Mouse (Mus musculus) lung, embryonic 15.5 days (tissue): ENCODE results near the gene Cyth4. TPM values are rescaled to one million over a fixed set of nuclear protein-coding genes. Genes with fewer than 3 reads are reported as not detected.

ENCODE experiments used
- ATAC-seq: fragments of 200-750 bp; cut with Nextera tagmentation; 2 replicates; pipeline ENCODE4 v1.8.0; 2017; ENCODE audit warnings: moderate number of reproducible peaks, borderline replicate concordance; ENCODE audit not compliant: low FRiP score, low TSS enrichment; ENCODE audit errors: extremely low read depth
- H3K27ac ChIP-seq: fragments of 300-500 bp; sonication (generic); 2 replicates; pipeline ENCODE4 v1.5.1; 2015; ENCODE audit warnings: moderate library complexity, mild to moderate bottlenecking, inconsistent platforms
- H3K27me3 ChIP-seq: fragments of 300-500 bp; sonication (generic); 2 replicates; pipeline ENCODE4 v1.6.1; 2015; ENCODE audit warnings: inconsistent platforms
- H3K36me3 ChIP-seq: fragments of 300-500 bp; sonication (generic); 2 replicates; pipeline ENCODE4 v1.6.1; 2015; ENCODE audit warnings: inconsistent platforms
- H3K4me1 ChIP-seq: fragments of 300-500 bp; sonication (generic); 2 replicates; pipeline ENCODE4 v1.6.1; 2015; ENCODE audit warnings: inconsistent platforms
- H3K4me2 ChIP-seq: fragments of 300-500 bp; sonication (generic); 2 replicates; pipeline ENCODE4 v1.6.1; 2015; ENCODE audit warnings: inconsistent platforms, mild to moderate bottlenecking, moderate library complexity
- H3K4me3 ChIP-seq: fragments of 300-500 bp; sonication (generic); 2 replicates; pipeline ENCODE4 v1.5.1; 2015; ENCODE audit warnings: mild to moderate bottlenecking, inconsistent platforms
- H3K9ac ChIP-seq: fragments of 300-500 bp; sonication (generic); 2 replicates; pipeline ENCODE4 v1.6.1; 2015; ENCODE audit warnings: inconsistent platforms
- H3K9me3 ChIP-seq: fragments of 300-500 bp; sonication (generic); 2 replicates; pipeline ENCODE4 v1.6.1; 2016; ENCODE audit warnings: inconsistent platforms
- WGBS: fragments of 180-500 bp; shearing (Covaris S2); methylation state at CpG from one replicate; pipeline ENCODE4 v1.1.7; 2015; 5-methylcytosine and 5-hydroxymethylcytosine counted together
- polyA plus RNA-seq: library from polyadenylated mRNA; unstranded; fragments of >200 nt; fragmentation: Nextera tagmentation; extraction: Ambion mirVana; gene quantifications from 2 replicates; pipeline ENCODE4 v1.2.1, GENCODE M21; 2015

Cyth4 gene
- polyA plus RNA-seq, 1 experiment from 2014 or later = 13.0 TPM

DNA sequence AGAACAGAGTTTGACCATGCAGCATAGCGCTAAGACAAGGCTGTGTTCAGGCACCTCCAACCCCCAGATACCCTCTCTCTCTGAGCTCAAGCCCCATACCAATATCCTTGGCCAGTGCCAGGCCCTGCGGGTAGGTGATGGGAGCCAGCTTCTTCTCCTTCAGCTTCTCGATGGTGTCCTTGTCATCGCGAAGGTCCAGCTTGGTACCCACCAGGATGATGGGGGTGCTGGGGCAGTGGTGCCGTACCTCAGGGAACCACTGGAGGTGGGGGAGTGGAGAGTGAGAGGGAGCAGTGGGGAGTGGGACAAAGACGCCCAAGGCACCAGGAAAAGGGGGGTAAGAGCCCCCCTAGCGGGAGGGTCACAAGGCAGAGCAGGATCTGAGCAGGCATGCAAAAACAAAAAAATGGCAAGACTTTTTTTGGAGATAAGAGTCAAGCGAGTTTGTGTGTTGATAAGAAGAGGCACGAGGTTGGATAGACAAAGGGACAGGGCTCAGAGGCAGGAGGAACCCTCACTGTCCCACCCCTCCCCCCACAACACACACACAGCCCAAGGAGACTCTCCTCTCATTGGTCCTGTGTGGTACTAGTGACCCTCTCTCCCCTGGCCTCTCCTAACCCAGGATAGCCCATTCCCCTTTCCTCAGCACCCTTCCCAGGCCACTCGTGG lies 31.9 kb upstream of the Cyth4 start:
- Histone ChIP-seq H3K4me2 (no peak overlapping the region), H3K36me3 (no peaks in the 10 kb centered on the region), H3K9me3 (no peaks in the 10 kb centered on the region), H3K9ac (no peak overlapping the region), H3K4me3 (no peak overlapping the region), H3K27me3 (no peaks in the 10 kb centered on the region), H3K27ac (no peak overlapping the region), H3K4me1 (no peaks in the 10 kb centered on the region)
- no peak for ATAC-seq
- 59% methylated on average over 11 of the region's 11 CpGs for WGBS

DNA sequence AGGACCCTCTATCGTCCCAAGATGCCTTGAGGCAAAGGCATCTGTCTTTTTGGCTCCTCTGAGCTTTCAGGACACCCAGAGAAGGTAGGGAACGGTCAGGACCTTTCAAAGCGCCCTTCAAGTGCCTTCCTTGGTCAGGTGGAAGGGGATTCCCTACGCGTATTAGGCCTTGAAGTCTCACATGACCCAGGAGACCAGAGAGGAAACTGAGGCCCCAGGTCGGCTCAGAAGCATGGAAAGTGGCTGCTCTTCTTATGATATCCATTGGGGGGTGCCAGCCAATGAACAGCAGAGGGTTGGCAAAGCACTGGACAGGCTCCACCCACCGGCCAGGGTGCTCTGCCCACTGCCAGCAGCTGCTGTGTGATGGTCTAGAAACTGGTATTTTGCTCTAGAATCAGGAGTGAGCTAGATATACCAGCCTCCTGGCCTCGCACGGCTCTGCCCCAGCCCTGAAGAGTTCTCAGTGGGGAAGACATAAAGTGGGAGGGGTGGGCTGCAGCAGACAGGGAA lies 29.2 kb upstream of the Cyth4 start:
- Histone ChIP-seq H3K4me3 (no peak overlapping the region), H3K9me3 (no peaks in the 10 kb centered on the region), H3K9ac (no peak overlapping the region), H3K27me3 (no peaks in the 10 kb centered on the region), H3K36me3 (no peaks in the 10 kb centered on the region), H3K27ac (no peak overlapping the region), H3K4me1 (no peaks in the 10 kb centered on the region), H3K4me2 (no peak overlapping the region)
- WGBS = 62% methylated on average over 9 of the region's 9 CpGs
- ATAC-seq = no peak

DNA sequence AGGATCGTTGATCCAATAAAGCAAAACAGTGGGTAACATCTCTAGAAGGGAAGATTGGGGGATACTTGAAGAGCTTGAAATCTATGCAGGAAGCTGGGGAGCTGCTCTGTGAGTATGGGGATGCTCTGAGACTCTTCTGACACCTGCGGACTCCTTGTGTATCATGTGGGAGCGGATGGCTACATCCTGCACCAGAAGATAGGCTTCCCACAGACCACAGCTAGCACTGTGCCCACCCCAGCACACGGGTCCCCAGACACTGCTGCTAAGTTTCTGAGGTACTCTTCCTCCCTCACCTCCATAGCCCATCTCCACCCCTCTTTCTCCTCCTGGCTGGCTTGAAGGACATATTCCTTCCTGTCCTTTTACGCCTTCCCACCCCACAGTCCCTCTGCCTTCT lies 26.7 kb upstream of the Cyth4 start:
- no peaks in the 10 kb centered on the region for H3K4me1 ChIP-seq
- H3K4me3 ChIP-seq = no peak overlapping the region
- H3K27me3 ChIP-seq = no peaks in the 10 kb centered on the region
- H3K36me3 ChIP-seq = no peaks in the 10 kb centered on the region
- WGBS = 95% methylated on average over 5 of the region's 5 CpGs
- H3K4me2 ChIP-seq = no peak overlapping the region
- H3K27ac ChIP-seq = no peak overlapping the region
- H3K9me3 ChIP-seq = no peaks in the 10 kb centered on the region
- ATAC-seq = no peak
- H3K9ac ChIP-seq = no peak overlapping the region

DNA sequence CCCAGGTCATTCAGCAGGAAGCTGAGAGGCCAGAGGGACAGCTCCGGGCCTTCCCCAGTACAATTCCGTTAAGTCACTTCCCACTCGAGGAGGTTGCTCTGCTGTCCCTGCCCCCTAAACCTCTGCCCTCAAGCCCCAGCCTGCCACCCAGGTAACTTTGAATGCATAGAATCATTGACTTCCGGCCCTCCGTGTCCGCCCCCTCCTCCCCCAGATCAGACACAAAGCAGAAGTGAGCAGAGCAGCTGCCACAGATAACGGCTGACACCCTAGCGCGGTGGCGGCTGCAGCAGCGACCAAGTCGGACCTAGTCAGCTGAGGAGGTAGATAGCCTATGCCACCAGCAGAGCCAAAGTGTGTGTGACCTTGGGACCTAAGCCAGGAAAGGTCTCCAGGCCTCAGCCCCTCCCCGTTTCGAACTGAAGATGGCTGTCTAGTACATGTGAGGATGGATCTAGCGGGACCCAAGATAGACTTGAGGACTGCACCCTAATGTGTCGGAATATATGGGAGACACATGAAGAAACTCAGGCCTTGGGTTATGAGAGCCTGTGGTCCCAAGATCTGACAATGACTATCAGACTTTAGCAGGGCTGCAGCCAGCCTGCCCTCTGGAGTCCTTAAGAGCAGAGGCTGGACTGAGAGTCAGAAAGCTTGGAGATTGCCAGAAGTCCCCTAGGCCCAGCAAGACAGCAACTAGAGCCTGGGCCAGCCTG lies 25.1 kb upstream of the Cyth4 start:
- Histone ChIP-seq H3K4me3 (no peak overlapping the region), H3K9ac (no peak overlapping the region), H3K4me1 (no peaks in the 10 kb centered on the region), H3K27me3 (no peaks in the 10 kb centered on the region), H3K4me2 (no peak overlapping the region), H3K27ac (no peak overlapping the region), H3K9me3 (no peaks in the 10 kb centered on the region), H3K36me3 (no peaks in the 10 kb centered on the region)
- WGBS = 37% methylated on average over 16 of the region's 16 CpGs
- ATAC-seq = no peak

DNA sequence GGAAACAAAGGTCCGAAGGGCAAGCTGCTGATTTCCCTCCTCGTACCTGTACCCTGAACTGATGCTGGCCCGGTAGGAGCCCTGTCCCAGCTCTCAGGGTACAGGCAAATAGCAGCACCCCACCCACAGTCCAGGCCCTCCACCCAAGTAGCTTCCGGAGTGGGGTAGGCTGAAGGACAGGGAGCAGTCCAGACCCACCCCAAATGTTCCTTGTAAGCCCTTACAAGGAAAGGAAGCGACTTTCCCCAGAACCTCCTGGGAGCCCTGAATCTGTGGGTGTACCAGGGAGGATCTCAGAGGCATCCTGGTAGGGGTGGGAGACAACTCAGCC lies 24.6 kb upstream of the Cyth4 start:
- H3K27me3 ChIP-seq = no peaks in the 10 kb centered on the region
- no peak overlapping the region for H3K4me2 ChIP-seq
- H3K4me3 ChIP-seq = no peak overlapping the region
- no peaks in the 10 kb centered on the region for H3K36me3 ChIP-seq
- 77% methylated on average over 5 of the region's 5 CpGs for WGBS
- H3K9me3 ChIP-seq = no peaks in the 10 kb centered on the region
- H3K9ac ChIP-seq = no peak overlapping the region
- peak; percentile 46; the same call in 1 of the 2 replicates for ATAC-seq
- H3K4me1 ChIP-seq = no peaks in the 10 kb centered on the region
- no peak overlapping the region for H3K27ac ChIP-seq

DNA sequence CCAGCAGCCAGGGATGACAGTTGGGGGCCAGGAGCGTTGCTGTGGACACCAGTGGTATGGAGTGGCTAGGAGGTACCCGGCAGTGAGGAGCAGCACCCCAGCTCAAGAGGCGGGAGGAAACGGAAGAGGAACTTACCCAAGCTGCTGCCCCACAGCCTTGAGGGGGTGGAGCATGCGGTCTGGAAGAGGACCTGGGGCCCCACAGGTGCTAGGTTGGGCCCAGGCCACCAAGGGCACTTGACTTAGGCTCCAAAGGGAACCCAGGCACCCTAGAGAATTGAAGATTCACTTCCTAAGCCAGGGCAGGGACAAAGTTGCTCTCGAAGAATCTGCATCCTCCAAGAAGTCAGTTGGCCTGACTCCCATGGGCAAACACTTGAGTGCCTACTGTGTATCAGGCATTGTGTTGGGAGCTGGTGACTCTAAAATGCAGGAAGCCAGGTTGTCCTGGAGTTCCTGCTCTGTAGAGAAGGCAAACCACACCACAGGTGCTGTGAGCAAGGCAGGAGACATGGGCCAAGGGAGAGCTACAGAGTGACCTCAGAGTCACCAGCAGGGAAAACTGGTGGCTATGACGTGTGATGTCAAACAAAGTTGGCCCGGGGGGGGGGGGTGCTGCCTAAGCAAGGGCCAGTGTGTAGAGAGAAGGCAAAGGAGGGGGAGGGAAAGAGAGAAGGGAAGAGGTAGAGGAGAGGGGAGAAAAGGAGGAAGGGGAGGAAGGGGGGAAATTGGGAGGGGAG lies 24.0 kb upstream of the Cyth4 start, which contains the start of gene Rac2:
Gene Rac2 (minus strand): TSS at position 126 of the 740 bp plus-strand sequence.
- H3K9ac ChIP-seq = no peak within 1 kb of the TSS
- H3K4me2 ChIP-seq = no peak within 1 kb of the TSS
- H3K27ac ChIP-seq = no peak within 1 kb of the TSS
- ATAC-seq = no peak
- no peaks in the 10 kb centered on the region for H3K36me3 ChIP-seq
- H3K27me3 ChIP-seq = no peaks in the 10 kb centered on the region
- H3K4me1 ChIP-seq = no peaks in the 10 kb centered on the region
- H3K9me3 ChIP-seq = no peaks in the 10 kb centered on the region
- WGBS = 49% methylated on average over 8 of the region's 8 CpGs
- H3K4me3 ChIP-seq = no peak within 1 kb of the TSS

DNA sequence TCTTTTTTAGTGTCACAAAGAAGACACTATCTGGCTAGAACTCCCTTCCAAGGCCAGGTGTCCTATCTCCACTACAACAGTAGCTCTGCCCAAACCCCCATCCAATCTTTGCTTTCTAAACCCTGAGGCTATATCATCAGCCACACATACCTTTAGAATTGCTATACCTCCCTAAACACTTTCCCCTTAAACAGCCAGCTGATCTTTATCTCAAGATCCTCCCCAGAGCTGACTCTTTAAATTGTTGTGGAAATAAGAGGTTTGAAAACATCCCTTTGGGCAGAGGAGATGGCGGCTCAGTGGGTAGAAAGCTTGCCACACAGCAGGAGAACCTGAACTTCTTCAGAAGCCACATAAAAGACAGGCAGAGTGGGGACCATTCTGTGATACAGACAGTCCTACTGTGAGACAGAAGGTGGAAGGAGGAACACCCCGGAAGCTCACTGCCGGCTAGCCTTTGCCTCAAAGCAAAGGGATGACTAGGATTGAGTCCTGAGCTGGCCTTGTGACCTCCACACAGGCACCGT lies 20.5 kb upstream of the Cyth4 start:
- Histone ChIP-seq H3K27ac (no peak overlapping the region), H3K4me3 (no peak overlapping the region), H3K9ac (no peak overlapping the region), H3K27me3 (no peaks in the 10 kb centered on the region), H3K4me1 (peaks cover 19% of the 10 kb centered on the region), H3K4me2 (no peak overlapping the region), H3K36me3 (no peaks in the 10 kb centered on the region), H3K9me3 (no peaks in the 10 kb centered on the region)
- 60% methylated on average over 4 of the region's 4 CpGs for WGBS
- no peak for ATAC-seq

DNA sequence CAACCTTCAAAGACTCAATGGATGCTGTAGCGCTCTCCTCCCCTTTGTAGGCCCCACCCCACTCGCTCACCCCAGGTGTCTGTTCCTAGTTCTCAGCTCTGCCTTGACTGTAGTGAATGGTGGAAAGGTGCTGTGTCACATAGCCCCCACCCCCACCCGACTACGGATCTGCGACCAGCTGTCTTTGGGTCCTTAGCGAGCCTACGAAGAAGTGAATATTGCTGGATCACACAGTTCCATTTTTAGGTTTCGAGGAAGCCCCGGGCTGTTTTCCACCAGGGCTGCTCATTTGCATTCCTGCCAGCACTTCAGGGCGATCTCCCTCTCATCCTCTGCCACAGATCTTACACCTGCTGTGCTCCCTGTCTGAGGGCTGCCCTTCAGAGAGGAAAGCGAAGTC lies 13.5 kb upstream of the Cyth4 start:
- H3K4me3 ChIP-seq = no peak overlapping the region
- WGBS = 20% methylated on average over 11 of the region's 11 CpGs
- no peaks in the 10 kb centered on the region for H3K27me3 ChIP-seq
- H3K9me3 ChIP-seq = no peaks in the 10 kb centered on the region
- peaks cover 22% of the 10 kb centered on the region for H3K4me1 ChIP-seq
- H3K27ac ChIP-seq = no peak overlapping the region
- H3K4me2 ChIP-seq = no peak overlapping the region
- ATAC-seq = no peak
- no peak overlapping the region for H3K9ac ChIP-seq
- H3K36me3 ChIP-seq = no peaks in the 10 kb centered on the region

DNA sequence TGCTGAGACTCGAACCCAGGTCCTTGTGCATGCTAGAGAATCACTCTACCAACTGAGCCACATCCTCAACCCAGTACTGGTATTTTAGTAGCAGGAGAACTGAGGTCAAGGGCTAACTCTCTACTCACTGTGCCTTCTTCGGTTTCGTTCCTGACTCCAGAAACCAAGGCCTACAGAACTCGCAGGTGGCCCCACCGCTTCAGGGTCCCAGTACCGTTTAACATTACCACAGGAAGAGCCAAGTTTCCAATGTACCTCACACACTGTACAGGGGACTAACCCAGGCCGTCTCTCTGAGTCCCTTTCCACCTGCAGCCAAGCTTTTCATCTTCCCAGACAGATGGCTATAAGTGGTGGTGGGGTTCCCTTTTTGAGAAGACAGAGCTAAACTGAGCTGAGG lies 11.4 kb upstream of the Cyth4 start:
- WGBS = 83% methylated on average over 7 of the region's 7 CpGs
- no peaks in the 10 kb centered on the region for H3K36me3 ChIP-seq
- no peak overlapping the region for H3K9ac ChIP-seq
- H3K9me3 ChIP-seq = no peaks in the 10 kb centered on the region
- no peak overlapping the region for H3K4me3 ChIP-seq
- H3K4me1 ChIP-seq = peaks cover 13% of the 10 kb centered on the region
- H3K27ac ChIP-seq = no peak overlapping the region
- no peak overlapping the region for H3K4me2 ChIP-seq
- no peak for ATAC-seq
- H3K27me3 ChIP-seq = no peaks in the 10 kb centered on the region

DNA sequence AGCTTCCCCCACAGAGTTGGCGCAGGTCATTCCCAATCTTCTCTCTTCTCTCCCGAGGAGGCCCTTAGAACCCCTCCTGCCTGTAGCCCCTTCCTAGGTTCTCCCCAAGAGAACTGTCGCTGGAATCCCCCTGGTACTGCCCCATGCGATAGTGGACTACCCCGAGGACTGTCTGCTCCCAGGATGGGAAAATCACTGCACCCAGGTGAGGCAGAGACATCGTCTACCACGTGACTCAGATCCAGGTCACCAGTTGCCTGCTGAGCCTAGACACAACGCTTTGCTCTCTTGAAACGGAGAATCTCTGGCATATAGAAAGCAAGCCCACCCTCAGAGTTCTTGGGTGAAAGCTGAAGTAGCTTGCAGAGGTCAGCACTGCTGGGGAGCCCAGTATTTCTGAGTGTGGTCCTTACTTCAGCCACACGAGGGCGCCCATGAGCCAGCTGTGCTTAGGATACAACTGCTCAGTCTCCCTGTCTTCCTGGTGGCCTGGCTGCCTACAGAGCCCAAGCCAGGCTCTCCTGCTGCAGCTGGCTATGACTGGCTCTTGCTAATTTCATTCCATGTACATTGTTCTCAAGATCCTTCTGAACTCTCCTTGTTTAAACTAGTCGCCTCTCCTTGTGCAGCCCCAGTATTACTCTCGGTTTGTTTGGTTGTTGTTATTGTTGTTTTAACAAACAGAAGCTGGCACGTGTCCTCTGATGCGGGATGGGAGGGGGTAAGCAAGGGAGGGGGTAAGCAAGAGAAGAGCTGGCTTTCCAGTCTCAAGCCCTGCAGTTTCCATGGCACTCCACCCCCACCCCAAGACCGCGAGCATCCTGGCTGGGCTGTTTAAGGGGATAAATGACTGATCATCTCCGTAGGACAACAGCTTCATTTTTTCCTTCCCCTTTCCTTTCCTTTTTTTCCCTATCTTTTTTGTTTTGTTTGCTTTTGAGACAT lies 9.5 kb upstream of the Cyth4 start:
- no peaks in the 10 kb centered on the region for H3K27me3 ChIP-seq
- peak; percentile 66; the same call in 1 of the 2 replicates for ATAC-seq
- no peak overlapping the region for H3K27ac ChIP-seq
- H3K4me2 ChIP-seq = no peak overlapping the region
- WGBS = 53% methylated on average over 18 of the region's 18 CpGs
- H3K9ac ChIP-seq = no peak overlapping the region
- H3K9me3 ChIP-seq = no peaks in the 10 kb centered on the region
- H3K4me1 ChIP-seq = 0 out of 2 replicates have a peak, but pooled peaks cover 3% of the 10 kb centered on the region
- no peaks in the 10 kb centered on the region for H3K36me3 ChIP-seq
- no peak overlapping the region for H3K4me3 ChIP-seq

DNA sequence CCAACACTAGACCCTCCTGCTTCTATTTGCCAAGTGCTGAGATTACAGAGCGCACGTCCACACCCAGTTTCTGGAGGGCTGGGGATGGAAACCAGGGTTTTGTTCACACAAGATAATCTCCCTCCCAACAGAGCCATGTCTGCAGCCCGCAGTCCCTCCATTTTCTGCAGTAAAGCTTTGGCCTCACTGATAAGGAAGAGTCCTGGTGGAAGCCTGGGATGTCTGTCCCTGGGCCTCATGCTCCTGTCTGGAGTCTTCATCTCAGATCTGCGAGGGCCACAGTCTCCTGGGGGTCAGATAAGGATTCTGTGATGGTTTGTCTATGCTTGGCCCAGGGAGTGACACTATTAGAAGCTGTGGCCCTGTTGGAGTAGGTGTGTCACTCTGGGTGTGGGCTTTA lies 8.8 kb upstream of the Cyth4 start:
- no peak for ATAC-seq

More for the DNA sequence above, 8.8 kb upstream of the Cyth4 start:
- Histone ChIP-seq H3K4me1 (0 out of 2 replicates have a peak, but pooled peaks cover 3% of the 10 kb centered on the region), H3K27me3 (no peaks in the 10 kb centered on the region), H3K9me3 (no peaks in the 10 kb centered on the region), H3K9ac (no peak overlapping the region), H3K4me3 (no peak overlapping the region), H3K27ac (no peak overlapping the region), H3K36me3 (no peaks in the 10 kb centered on the region), H3K4me2 (no peak overlapping the region)
- 74% methylated on average over 4 of the region's 4 CpGs for WGBS
